9 mouse cellular contexts compared by ENCODE assay signal in the genomic region with DNA sequence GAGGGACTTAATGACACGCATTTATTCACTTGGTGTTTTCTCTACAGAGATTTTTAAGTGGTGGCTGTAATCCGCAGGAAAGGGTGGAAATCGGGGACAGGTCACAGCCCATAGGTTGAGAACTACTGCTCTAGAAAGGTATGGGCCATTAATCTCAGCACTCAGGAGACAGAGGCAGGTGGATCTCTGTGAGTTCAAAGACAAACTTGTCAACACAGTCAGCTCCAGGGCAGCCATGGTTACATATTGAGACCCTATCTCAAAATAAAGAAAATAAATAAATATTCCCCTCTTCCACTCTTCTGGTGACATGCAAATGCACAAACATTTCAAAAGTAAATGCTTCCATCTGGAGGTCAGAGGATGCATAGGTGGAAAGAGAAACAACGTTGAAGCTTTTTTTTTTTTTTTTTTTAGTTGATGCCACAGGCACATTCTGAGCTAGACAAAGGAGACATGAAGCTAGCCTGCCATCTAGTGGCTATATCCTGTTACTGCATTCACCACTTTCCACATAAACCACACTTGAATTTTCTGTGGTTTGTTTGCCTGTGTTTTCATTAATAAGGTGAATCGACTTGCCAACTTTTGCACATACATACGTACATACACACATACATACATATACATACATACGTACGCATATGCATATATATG. TPM values are rescaled to one million over a fixed set of nuclear protein-coding genes. Genes with fewer than 3 reads are reported as not detected.
A peak's percentile ranks its signal among the peaks of the same experiment; 100 is the strongest.
DNase-seq lines count a peak whose midpoint lies in the region; ATAC-seq and TF ChIP-seq lines count a peak whose summit lies in the region.
"Had no signal": no experiment of that assay in that cellular context is flagged by ENCODE, and none has a peak within 500 bp of the region (broad histone marks: within the 10 kb centered on the region; RNA-seq: fewer than 3 reads in every experiment).

No protein-coding gene starts in this region.

- no peak for TF ChIP-seq EP300 in MEL (IDR thresholded peaks at IDR 0.05; ENCODE audit: low read depth in 1 of 2, low read length in 2 of 2)

- no peaks in the 10 kb centered on the region for H3K27me3 ChIP-seq in MEL (ENCODE audit: control insufficient read depth in 1 of 2, insufficient read depth in 2 of 2, low read length in 2 of 2)
- H3K27me3 ChIP-seq in hindbrain, embryonic 15.5 days, result no peaks in the 10 kb centered on the region
- no peaks in the 10 kb centered on the region for H3K27me3 ChIP-seq in liver, embryonic 11.5 days (replicated peaks; ENCODE audit: control insufficient read depth, insufficient read depth, low read length)

- H3K9ac ChIP-seq in MEL (ENCODE audit: control insufficient read depth, low read depth, low read length, poor library complexity, severe bottlenecking), result no peak overlapping the region
- H3K9ac ChIP-seq in hindbrain, embryonic 15.5 days, result no peak overlapping the region
- H3K9ac ChIP-seq in liver, embryonic 11.5 days (ENCODE audit: low read depth, low read length), result no peak overlapping the region

- H3K9me3 ChIP-seq in MEL (replicated peaks; ENCODE audit: insufficient read depth, low read length), result no peaks in the 10 kb centered on the region
- H3K9me3 ChIP-seq in hindbrain, embryonic 15.5 days, result no peaks in the 10 kb centered on the region
- no peaks in the 10 kb centered on the region for H3K9me3 ChIP-seq in liver, embryonic 11.5 days (ENCODE audit: control insufficient read depth, low read length)
- H3K9me3 ChIP-seq: megakaryocyte, embryonic 14.5 days had no signal

- no peak for TF ChIP-seq POLR2A in MEL (IDR thresholded peaks at IDR 0.05; ENCODE audit: control insufficient read depth in 1 of 2, insufficient read depth in 1 of 2, low read depth in 1 of 2, low read length in 2 of 2, poor library complexity in 1 of 2)

- TF ChIP-seq CTCF in MEL (IDR thresholded peaks at IDR 0.05 in 2 of 3, conservative IDR thresholded peaks at IDR 0.05 in 1 of 3; ENCODE audit: control insufficient read depth in 1 of 3, insufficient read depth in 1 of 3, low read depth in 2 of 3, low read length in 3 of 3, poor library complexity in 1 of 3, severe bottlenecking in 1 of 3), result peak; percentile 59 to 97 (median 95)

- peaks cover 19% of the 10 kb centered on the region for H3K79me2 ChIP-seq in MEL (ENCODE audit: control insufficient read depth, insufficient read depth, low read length, poor library complexity)

- peak; percentile 45; the same call in 1 of the 2 replicates for ATAC-seq in hindbrain, embryonic 15.5 days (ENCODE audit: low FRiP score, low read depth)
- ATAC-seq in liver, embryonic 11.5 days (replicated peaks; ENCODE audit: low FRiP score), result peak; percentile 53

- peak; percentile 99 for TF ChIP-seq RAD21 in MEL (IDR thresholded peaks at IDR 0.05; ENCODE audit: low read depth, low read length)

- peaks cover 0 to 13% of the 10 kb centered on the region in 2 experiments; a peak in 2 of 4 replicates for H3K36me3 ChIP-seq in MEL (ENCODE audit: control insufficient read depth in 1 of 2, insufficient read depth in 2 of 2, low read length in 2 of 2)
- H3K36me3 ChIP-seq in hindbrain, embryonic 15.5 days, result no peaks in the 10 kb centered on the region
- no peaks in the 10 kb centered on the region for H3K36me3 ChIP-seq in liver, embryonic 11.5 days (ENCODE audit: control insufficient read depth, insufficient read depth, low read length)

- DNase-seq in kidney, adult 11 months, result peak; percentile 23
- no peak for DNase-seq in kidney, adult 18-20 months
- peak; percentile 93 for DNase-seq in MEL (ENCODE audit: low read depth, low spot score)
- DNase-seq in cerebellum, postnatal 10 days, result peak; percentile 68 to 82
- DNase-seq in liver, embryonic 11.5 days (ENCODE audit: low spot score), result no peak
- peak; percentile 71 for DNase-seq in naive thymus-derived CD4-positive, alpha-beta T cell, adult 2 months (ENCODE audit: low read depth)
- DNase-seq in ovary, postnatal 10 days (ENCODE audit: low spot score), result no peak

- WGBS in hindbrain, embryonic 15.5 days, result 38% methylated on average over 8 of the region's 8 CpGs
- WGBS in liver, embryonic 11.5 days, result 33% methylated on average over 8 of the region's 8 CpGs

- peak overlapping the region in 1 of 2 experiments; percentile 64; a peak in 2 of 4 replicates for H3K4me3 ChIP-seq in MEL (ENCODE audit: control insufficient read depth in 1 of 2, insufficient read depth in 1 of 2, low read depth in 2 of 2, low read length in 2 of 2)
- no peak overlapping the region for H3K4me3 ChIP-seq in hindbrain, embryonic 15.5 days
- no peak overlapping the region for H3K4me3 ChIP-seq in liver, embryonic 11.5 days (ENCODE audit: low read depth, low read length)
- H3K4me3 ChIP-seq: megakaryocyte, embryonic 14.5 days had no signal

- H3K4me1 ChIP-seq in MEL (ENCODE audit: control insufficient read depth in 1 of 2, insufficient read depth in 2 of 2, low read length in 2 of 2), result peaks cover 0 to 13% of the 10 kb centered on the region in 2 experiments; a peak in 2 of 4 replicates
- no peaks in the 10 kb centered on the region for H3K4me1 ChIP-seq in hindbrain, embryonic 15.5 days (replicated peaks)
- peaks cover 3% of the 10 kb centered on the region; the same call in 1 of the 2 replicates for H3K4me1 ChIP-seq in liver, embryonic 11.5 days (replicated peaks; ENCODE audit: control insufficient read depth, insufficient read depth, low read length)

- H3K27ac ChIP-seq in MEL (ENCODE audit: control insufficient read depth, low read depth, low read length), result no peak overlapping the region
- no peak overlapping the region for H3K27ac ChIP-seq in hindbrain, embryonic 15.5 days (replicated peaks)
- H3K27ac ChIP-seq in liver, embryonic 11.5 days (ENCODE audit: low read depth, low read length), result no peak overlapping the region

- peak overlapping the region; percentile 17; the same call in 1 of the 2 replicates for H3K4me2 ChIP-seq in hindbrain, embryonic 15.5 days
- H3K4me2 ChIP-seq in liver, embryonic 11.5 days, result no peak overlapping the region

TF ChIP-seq in MEL, 35 proteins besides CTCF, POLR2A, EP300 and RAD21:
- peak; percentile 84 for TF ChIP-seq SIN3A (IDR thresholded peaks at IDR 0.05; ENCODE audit: low read length)
- TF ChIP-seq TCF12 (IDR thresholded peaks at IDR 0.05; ENCODE audit: low read depth, low read length), result no peak
- TF ChIP-seq ZC3H11A (IDR thresholded peaks at IDR 0.05; ENCODE audit: low read depth, low read length), result peak; percentile 86
- peak; percentile 13; the same call in 1 of the 2 replicates for TF ChIP-seq HCFC1 (IDR thresholded peaks at IDR 0.05; ENCODE audit: low read depth, low read length)
- peak; percentile 38 for TF ChIP-seq GATA1 (IDR thresholded peaks at IDR 0.05; ENCODE audit: low read depth, low read length)
- no peak for TF ChIP-seq NRF1 (IDR thresholded peaks at IDR 0.05; ENCODE audit: insufficient read depth, low read depth, low read length, poor library complexity, severe bottlenecking)
- TF ChIP-seq NELFE (IDR thresholded peaks at IDR 0.05; ENCODE audit: low read depth, low read length), result no peak
- TF ChIP-seq UBTF (IDR thresholded peaks at IDR 0.05; ENCODE audit: borderline replicate concordance, insufficient read depth, low read depth, low read length), result no peak
- TF ChIP-seq ZNF384 (IDR thresholded peaks at IDR 0.05; ENCODE audit: low read depth, low read length), result peak; percentile 100
- no peak for TF ChIP-seq MAZ (IDR thresholded peaks at IDR 0.05; ENCODE audit: low read depth, low read length)
- peak; percentile 15; the same call in 1 of the 2 replicates for TF ChIP-seq ZKSCAN1 (IDR thresholded peaks at IDR 0.05; ENCODE audit: low read depth, low read length)
- no peak for TF ChIP-seq MEF2A (IDR thresholded peaks at IDR 0.05; ENCODE audit: extremely low read depth, insufficient replicate concordance, low read depth, low read length, poor library complexity, severe bottlenecking)
- no peak for TF ChIP-seq JUND (IDR thresholded peaks at IDR 0.05; ENCODE audit: low read depth, low read length)
- TF ChIP-seq POLR2AphosphoS5 (IDR thresholded peaks at IDR 0.05; ENCODE audit: borderline replicate concordance, low read depth, low read length), result no peak
- 0 out of 2 replicates have a peak, but pooled peaks have one; percentile 51 for TF ChIP-seq RCOR1 (IDR thresholded peaks at IDR 0.05; ENCODE audit: low read depth, low read length)
- TF ChIP-seq USF2 (IDR thresholded peaks at IDR 0.05; ENCODE audit: borderline replicate concordance in 1 of 2, insufficient read depth in 1 of 2, low read depth in 1 of 2, low read length in 2 of 2), result no peak
- TF ChIP-seq TAL1 (IDR thresholded peaks at IDR 0.05; ENCODE audit: low read length), result no peak
- no peak for TF ChIP-seq MAFK (IDR thresholded peaks at IDR 0.05; ENCODE audit: borderline replicate concordance, low read depth, low read length)
- TF ChIP-seq MYC (IDR thresholded peaks at IDR 0.05; ENCODE audit: low read depth, low read length), result peak; percentile 82
- no peak for TF ChIP-seq GABPA (IDR thresholded peaks at IDR 0.05; ENCODE audit: low read depth, low read length)
- TF ChIP-seq MYB (IDR thresholded peaks at IDR 0.05; ENCODE audit: low read depth, low read length), result no peak
- TF ChIP-seq SMC3 (IDR thresholded peaks at IDR 0.05; ENCODE audit: low read depth, low read length), result peak; percentile 86

RNA-seq across cellular contexts. Expression of gene Tectb, which starts 26.1 kb away (rescaled TPM):
- total RNA-seq in MEL (2012; rRNA removed), result not detected in 2 replicates
- polyA plus RNA-seq in MEL (2012; ENCODE audit: insufficient read depth in 1 of 2, insufficient read length in 2 of 2, low read depth in 1 of 2, low replicate concordance in 2 of 2, missing spikeins in 1 of 2), result not detected
- polyA plus RNA-seq in hindbrain, embryonic 15.5 days (2015; fragmentation: Nextera tagmentation; extraction: Ambion mirVana), result 0.06 TPM in 1 of 2 replicates, not detected in the other
- not detected in 2 replicates for polyA plus RNA-seq in liver, embryonic 11.5 days (2014; fragmentation: Nextera tagmentation; extraction: Ambion mirVana)

RNA-seq across cellular contexts. Expression of gene Gucy2g, which starts 34.4 kb away (rescaled TPM):
- 0.65 and 1.1 TPM in 2 replicates for total RNA-seq in MEL (2012; rRNA removed)
- polyA plus RNA-seq in MEL (2012; ENCODE audit: insufficient read depth in 1 of 2, insufficient read length in 2 of 2, low read depth in 1 of 2, low replicate concordance in 2 of 2, missing spikeins in 1 of 2), result 1 to 10 TPM in 1 of 2 experiments, not detected in 1; 2.4 TPM
- 0.12 TPM in 1 of 2 replicates, not detected in the other for polyA plus RNA-seq in hindbrain, embryonic 15.5 days (2015; fragmentation: Nextera tagmentation; extraction: Ambion mirVana)
- 0.04 TPM in 1 of 2 replicates, not detected in the other for polyA plus RNA-seq in liver, embryonic 11.5 days (2014; fragmentation: Nextera tagmentation; extraction: Ambion mirVana)

RNA-seq across cellular contexts. Expression of gene Acsl5, which starts 45.1 kb away (rescaled TPM):
- 248 and 318 TPM in 2 replicates for total RNA-seq in MEL (2012; rRNA removed)
- 100 to 1,000 TPM in 1 of 2 experiments, not detected in 1; 223 TPM for polyA plus RNA-seq in MEL (2012; ENCODE audit: insufficient read depth in 1 of 2, insufficient read length in 2 of 2, low read depth in 1 of 2, low replicate concordance in 2 of 2, missing spikeins in 1 of 2)
- 18.7 and 20.2 TPM in 2 replicates for polyA plus RNA-seq in hindbrain, embryonic 15.5 days (2015; fragmentation: Nextera tagmentation; extraction: Ambion mirVana)
- 125 and 130 TPM in 2 replicates for polyA plus RNA-seq in liver, embryonic 11.5 days (2014; fragmentation: Nextera tagmentation; extraction: Ambion mirVana)

Comparison
In these comparisons a context has a peak if more than half of its experiments do, and no peak if none do; other contexts are left out.
1. DNase-seq: peak in kidney, adult 11 months (single experiment), MEL (single experiment), cerebellum, postnatal 10 days (2 of 2) and naive thymus-derived CD4-positive, alpha-beta T cell, adult 2 months (single experiment); none in kidney, adult 18-20 months (single experiment), liver, embryonic 11.5 days (single experiment) and ovary, postnatal 10 days (single experiment).